Mouse (Mus musculus) megakaryocyte progenitor cell, adult 5-6 weeks (primary cell): ENCODE results near the gene Fam173b. TPM values are rescaled to one million over a fixed set of nuclear protein-coding genes. Genes with fewer than 3 reads are reported as not detected.

ENCODE experiments used
- ATAC-seq: replicated peaks from 2 replicates; pipeline ENCODE4 v1.8.0; 2016; ENCODE audit warnings: mild to moderate bottlenecking, moderate TSS enrichment, inconsistent platforms; ENCODE audit not compliant: poor library complexity
- total RNA-seq, 2 experiments: library from RNA; stranded (forward) in 1 of 2; stranded (reverse) in 1 of 2; fragments of 157-497, 149-512 nt in 1 of 2; fragments of 200-1000 nt in 1 of 2; gene quantifications; 2 replicates each; pipeline versions ENCODE4 v1.2.3 to v1.2.4; 2015 to 2017

Gene Fam173b
- total RNA-seq, 2 experiments from 2014 or later, result 10.7 to 11.7 TPM

GRCm38 (mm10) chr15:31586088-31586487 lies 15.6 kb upstream of the Fam173b start:
- no peak for ATAC-seq

GRCm38 (mm10) chr15:31586519-31586918 lies 15.1 kb upstream of the Fam173b start:
- peak; percentile 89 for ATAC-seq

- ATAC-seq, result no peak
Measured at GRCm38 (mm10) chr15:31587789-31588188, 13.9 kb upstream of the Fam173b start.

GRCm38 (mm10) chr15:31588989-31589640 lies 12.5 kb upstream of the Fam173b start:
- no peak for ATAC-seq

- ATAC-seq, result no peak
Measured at GRCm38 (mm10) chr15:31590176-31590575, 11.5 kb upstream of the Fam173b start.

- no peak for ATAC-seq
Measured at GRCm38 (mm10) chr15:31592531-31592930, 9.1 kb upstream of the Fam173b start.

- ATAC-seq, result no peak
Measured at GRCm38 (mm10) chr15:31594260-31594659, 7.4 kb upstream of the Fam173b start.

- ATAC-seq, result no peak
Measured at GRCm38 (mm10) chr15:31595651-31596050, 6.0 kb upstream of the Fam173b start.

GRCm38 (mm10) chr15:31599834-31600233 lies 1.8 kb upstream of the Fam173b start:
- no peak for ATAC-seq

- peak; percentile 47 for ATAC-seq
Measured at GRCm38 (mm10) chr15:31601279-31601645, 390 bp upstream of the Fam173b start.

- ATAC-seq, result peak; percentile 44
Measured at GRCm38 (mm10) chr15:31602426-31602825, 774 bp downstream of the Fam173b start.

GRCm38 (mm10) chr15:31603113-31603512 lies 1.5 kb downstream of the Fam173b start:
- ATAC-seq, result no peak

- no peak for ATAC-seq
Measured at GRCm38 (mm10) chr15:31606821-31607220, 5.2 kb downstream of the Fam173b start.

GRCm38 (mm10) chr15:31611027-31611426 lies 9.4 kb downstream of the Fam173b start:
- ATAC-seq, result 0 out of 2 replicates have a peak, but pooled peaks have one; percentile 46

- no peak for ATAC-seq
Measured at GRCm38 (mm10) chr15:31611976-31612375, 10.3 kb downstream of the Fam173b start.

GRCm38 (mm10) chr15:31613826-31614453 lies 12.3 kb downstream of the Fam173b start:
- ATAC-seq, result 0 out of 2 replicates have a peak, but pooled peaks have one; percentile 29

- ATAC-seq, result no peak
Measured at GRCm38 (mm10) chr15:31614666-31615065, 13.0 kb downstream of the Fam173b start.

GRCm38 (mm10) chr15:31617261-31617660 lies 15.6 kb downstream of the Fam173b start:
- ATAC-seq, result no peak

- ATAC-seq, result no peak
Measured at GRCm38 (mm10) chr15:31619521-31619920, 17.9 kb downstream of the Fam173b start.

- ATAC-seq, result peak; percentile 20; the same call in 1 of the 2 replicates
Measured at GRCm38 (mm10) chr15:31627277-31628154, 25.9 kb downstream of the Fam173b start.

- ATAC-seq, result no peak
Measured at GRCm38 (mm10) chr15:31628180-31628579, 26.5 kb downstream of the Fam173b start.

GRCm38 (mm10) chr15:31629556-31629955 lies 27.9 kb downstream of the Fam173b start:
- ATAC-seq, result no peak
